Mouse (Mus musculus): Measurements from ENCODE around the gene Mid2. TPM values are rescaled to one million over a fixed set of nuclear protein-coding genes. Genes with fewer than 3 reads are reported as not detected.
A peak's percentile ranks its signal among the peaks of the same experiment; 100 is the strongest.

Mid2 gene
- total RNA-seq (2014; rRNA removed) = 30.1 and 34.2 TPM in 2 replicates
- 5.0 and 5.5 TPM in 2 replicates for polyA plus RNA-seq (2015; fragmentation: Nextera tagmentation; extraction: Ambion mirVana)

- H3K4me3 ChIP-seq (ENCODE audit: low read depth, low read length) = peak within 1 kb of the TSS; percentile 56
- H3K4me2 ChIP-seq (ENCODE audit: low read depth, low read length, poor library complexity, severe bottlenecking) = peak within 1 kb of the TSS; percentile 52
- no peaks in the 10 kb centered on the region for H3K9me3 ChIP-seq (ENCODE audit: low read length)
- peak within 1 kb of the TSS; percentile 72 for H3K9ac ChIP-seq (replicated peaks; ENCODE audit: low read length, poor library complexity, severe bottlenecking)
- H3K36me3 ChIP-seq (ENCODE audit: insufficient read depth, low read length) = no peaks in the 10 kb centered on the region
- H3K4me1 ChIP-seq (ENCODE audit: insufficient read depth, low read length) = no peaks in the 10 kb centered on the region
- H3K27me3 ChIP-seq (ENCODE audit: insufficient read depth, low read length) = peaks cover 4% of the 10 kb centered on the region; the same call in 1 of the 2 replicates
- H3K27ac ChIP-seq (ENCODE audit: low read depth, low read length) = peak within 1 kb of the TSS; percentile 78
- peak; percentile 29 for DNase-seq (ENCODE audit: low spot score)
- WGBS = 14% methylated on average over 41 of the region's 68 CpGs
- peak; percentile 81 for ATAC-seq (ENCODE audit: low FRiP score)
- no peak for TF ChIP-seq CTCF (IDR thresholded peaks at IDR 0.05)
Observed at GRCm38 (mm10) chrX:140664479-140665241, at the start of gene Mid2. Mid2 (plus strand) TSS chrX:140664599.

GRCm38 (mm10) chrX:140624875-140625594, 39.4 kb upstream of the Mid2 start:
- WGBS = 73% methylated on average over 12 of the region's 12 CpGs
- ATAC-seq (ENCODE audit: low FRiP score) = no peak

DNA sequence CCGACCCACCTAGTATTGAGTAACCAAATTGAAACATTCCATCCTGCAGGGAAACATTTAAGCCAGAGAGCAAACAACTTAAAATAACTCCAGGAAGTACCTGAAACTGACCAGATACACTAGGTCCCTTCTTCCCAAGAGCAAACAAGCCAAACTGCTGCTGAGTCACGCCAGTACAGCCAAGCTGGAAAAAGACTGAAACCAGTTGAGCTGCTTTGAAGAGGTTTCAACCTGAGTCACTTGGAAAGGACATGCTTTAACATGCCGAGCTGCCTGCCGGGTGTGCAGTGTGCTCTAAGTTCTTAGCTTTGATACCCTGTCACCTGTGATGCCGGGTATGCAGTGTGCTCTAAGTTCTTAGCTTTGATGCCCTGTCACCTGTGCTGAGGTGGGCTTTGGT, 26.4 kb upstream of the Mid2 start:
- Histone ChIP-seq H3K27ac (ENCODE audit: low read depth, low read length) (no peak overlapping the region), H3K4me3 (ENCODE audit: low read depth, low read length) (no peak overlapping the region), H3K9me3 (ENCODE audit: low read length) (no peaks in the 10 kb centered on the region), H3K27me3 (ENCODE audit: insufficient read depth, low read length) (no peaks in the 10 kb centered on the region; the same call in 1 of the 2 replicates), H3K9ac (replicated peaks; ENCODE audit: low read length, poor library complexity, severe bottlenecking) (no peak overlapping the region), H3K36me3 (ENCODE audit: insufficient read depth, low read length) (no peaks in the 10 kb centered on the region), H3K4me1 (ENCODE audit: insufficient read depth, low read length) (no peaks in the 10 kb centered on the region), H3K4me2 (ENCODE audit: low read depth, low read length, poor library complexity, severe bottlenecking) (no peak overlapping the region)
- no peak for TF ChIP-seq CTCF (IDR thresholded peaks at IDR 0.05)
- no peak for ATAC-seq (ENCODE audit: low FRiP score)
- 86% methylated on average over 5 of the region's 5 CpGs for WGBS
- no peak for DNase-seq (ENCODE audit: low spot score)

More at GRCm38 (mm10) chrX:140624875-140625594, 39.4 kb upstream of the Mid2 start:
- H3K4me3 ChIP-seq (ENCODE audit: low read depth, low read length) = no peak overlapping the region
- H3K9ac ChIP-seq (replicated peaks; ENCODE audit: low read length, poor library complexity, severe bottlenecking) = no peak overlapping the region
- no peaks in the 10 kb centered on the region for H3K9me3 ChIP-seq (ENCODE audit: low read length)
- no peak overlapping the region for H3K4me2 ChIP-seq (ENCODE audit: low read depth, low read length, poor library complexity, severe bottlenecking)
- no peak overlapping the region for H3K27ac ChIP-seq (ENCODE audit: low read depth, low read length)
- no peaks in the 10 kb centered on the region for H3K4me1 ChIP-seq (ENCODE audit: insufficient read depth, low read length)
- H3K36me3 ChIP-seq (ENCODE audit: insufficient read depth, low read length) = no peaks in the 10 kb centered on the region
- no peak for DNase-seq (ENCODE audit: low spot score)
- TF ChIP-seq CTCF (IDR thresholded peaks at IDR 0.05) = no peak
- H3K27me3 ChIP-seq (ENCODE audit: insufficient read depth, low read length) = peaks cover 5% of the 10 kb centered on the region; the same call in 1 of the 2 replicates

- Histone ChIP-seq H3K4me2 (ENCODE audit: low read depth, low read length, poor library complexity, severe bottlenecking) (no peak overlapping the region), H3K27me3 (ENCODE audit: insufficient read depth, low read length) (no peaks in the 10 kb centered on the region; the same call in 1 of the 2 replicates), H3K4me1 (ENCODE audit: insufficient read depth, low read length) (no peaks in the 10 kb centered on the region), H3K9me3 (ENCODE audit: low read length) (no peaks in the 10 kb centered on the region), H3K9ac (replicated peaks; ENCODE audit: low read length, poor library complexity, severe bottlenecking) (no peak overlapping the region), H3K27ac (ENCODE audit: low read depth, low read length) (no peak overlapping the region), H3K36me3 (ENCODE audit: insufficient read depth, low read length) (no peaks in the 10 kb centered on the region), H3K4me3 (ENCODE audit: low read depth, low read length) (no peak overlapping the region)
- TF ChIP-seq CTCF (IDR thresholded peaks at IDR 0.05) = peak; percentile 34
- ATAC-seq (ENCODE audit: low FRiP score) = no peak
- 62% methylated on average over 2 of the region's 2 CpGs for WGBS
- DNase-seq (ENCODE audit: low spot score) = no peak
Observed at GRCm38 (mm10) chrX:140639592-140639991, 24.8 kb upstream of the Mid2 start.

GRCm38 (mm10) chrX:140660731-140661130, 3.7 kb upstream of the Mid2 start:
- DNase-seq (ENCODE audit: low spot score) = peak; percentile 6
- no peaks in the 10 kb centered on the region for H3K4me1 ChIP-seq (ENCODE audit: insufficient read depth, low read length)
- TF ChIP-seq CTCF (IDR thresholded peaks at IDR 0.05) = no peak
- peaks cover 4% of the 10 kb centered on the region; the same call in 1 of the 2 replicates for H3K27me3 ChIP-seq (ENCODE audit: insufficient read depth, low read length)
- H3K9ac ChIP-seq (replicated peaks; ENCODE audit: low read length, poor library complexity, severe bottlenecking) = no peak overlapping the region
- H3K36me3 ChIP-seq (ENCODE audit: insufficient read depth, low read length) = no peaks in the 10 kb centered on the region
- WGBS = 24% methylated on average over 1 of the region's 1 CpGs
- no peak overlapping the region for H3K27ac ChIP-seq (ENCODE audit: low read depth, low read length)
- H3K4me3 ChIP-seq (ENCODE audit: low read depth, low read length) = no peak overlapping the region
- no peak overlapping the region for H3K4me2 ChIP-seq (ENCODE audit: low read depth, low read length, poor library complexity, severe bottlenecking)
- ATAC-seq (ENCODE audit: low FRiP score) = no peak
- H3K9me3 ChIP-seq (ENCODE audit: low read length) = no peaks in the 10 kb centered on the region

- H3K4me3 ChIP-seq (ENCODE audit: low read depth, low read length) = no peak overlapping the region
- no peak overlapping the region for H3K9ac ChIP-seq (replicated peaks; ENCODE audit: low read length, poor library complexity, severe bottlenecking)
- no peaks in the 10 kb centered on the region for H3K9me3 ChIP-seq (ENCODE audit: low read length)
- H3K4me1 ChIP-seq (ENCODE audit: insufficient read depth, low read length) = no peaks in the 10 kb centered on the region
- peaks cover 4% of the 10 kb centered on the region; the same call in 1 of the 2 replicates for H3K27me3 ChIP-seq (ENCODE audit: insufficient read depth, low read length)
- H3K36me3 ChIP-seq (ENCODE audit: insufficient read depth, low read length) = no peaks in the 10 kb centered on the region
- WGBS = 81% methylated on average over 2 of the region's 2 CpGs
- H3K27ac ChIP-seq (ENCODE audit: low read depth, low read length) = no peak overlapping the region
- no peak for TF ChIP-seq CTCF (IDR thresholded peaks at IDR 0.05)
- ATAC-seq (ENCODE audit: low FRiP score) (no peak), DNase-seq (ENCODE audit: low spot score) (no peak)
- H3K4me2 ChIP-seq (ENCODE audit: low read depth, low read length, poor library complexity, severe bottlenecking) = no peak overlapping the region
Observed at GRCm38 (mm10) chrX:140663516-140663915, 883 bp upstream of the Mid2 start.
